Mouse (Mus musculus) cerebellum, adult 2 months (tissue): ENCODE results near the gene Rapgef6.

ENCODE experiments used
- CTCF ChIP-seq: fragments of 200-500 bp; IDR thresholded peaks from 2 replicates; pipeline ENCODE4 v1.5.1; 2011; ENCODE audit warnings: low read depth, mild to moderate bottlenecking, control low read depth, low read length, moderate library complexity, borderline replicate concordance; ENCODE audit not compliant: insufficient read depth
- POLR2A ChIP-seq: fragments of 200-500 bp; IDR thresholded peaks from 2 replicates; pipeline ENCODE4 v1.6.1; 2011; ENCODE audit warnings: low read length, control low read depth, borderline replicate concordance; ENCODE audit not compliant: insufficient read depth

DNA sequence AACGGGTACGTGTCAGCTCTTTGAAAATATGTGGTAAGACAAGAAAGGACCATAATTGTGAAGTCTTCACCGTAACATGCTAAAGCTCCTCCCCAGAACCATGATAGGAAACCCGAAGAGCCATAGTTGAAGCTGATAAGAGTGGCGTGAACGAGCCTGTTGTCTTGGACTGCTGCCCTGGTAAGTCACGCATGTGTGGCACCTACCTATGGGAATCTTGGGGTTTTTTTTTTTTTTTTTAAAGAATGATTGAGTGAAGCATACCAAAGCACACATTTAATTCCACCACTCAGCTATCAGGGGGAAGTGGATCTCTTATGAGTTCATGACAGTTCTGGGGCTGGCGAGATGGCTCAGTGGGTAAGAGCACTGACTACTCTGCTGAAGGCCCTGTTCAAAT, 179.2 kb downstream of the Rapgef6 start:
- TF ChIP-seq POLR2A, result no peak
- no peak for TF ChIP-seq CTCF
